Mouse (Mus musculus) G1E (cell line): Measurements from ENCODE around the gene Lhx2. TPM values are rescaled to one million over a fixed set of nuclear protein-coding genes. Genes with fewer than 3 reads are reported as not detected.
A peak's percentile ranks its signal among the peaks of the same experiment; 100 is the strongest.

Experiments used
- ATAC-seq: 2 replicates; pipeline ENCODE4 v1.8.0; 2016; ENCODE audit warnings: mild to moderate bottlenecking; ENCODE audit not compliant: insufficient number of reproducible peaks, poor library complexity, low FRiP score, severe bottlenecking; ENCODE audit errors: extremely low read depth
- DNase-seq: peaks from one replicate; pipeline ENCODE4 v3.0.0; 2012; ENCODE audit warnings: low spot score
- H3K27me3 ChIP-seq: 2 replicates; pipeline ENCODE4 v1.6.1; 2012; ENCODE audit warnings: mild to moderate bottlenecking, low read length, inconsistent platforms; ENCODE audit not compliant: insufficient read depth
- H3K36me3 ChIP-seq: replicated peaks from 2 replicates; pipeline ENCODE3; 2012; ENCODE audit warnings: mild to moderate bottlenecking, inconsistent platforms
- H3K4me1 ChIP-seq: 2 replicates; pipeline ENCODE4 v1.6.1; 2012; ENCODE audit warnings: low read depth, low read length, inconsistent platforms, mixed read lengths; ENCODE audit not compliant: insufficient read depth
- H3K4me3 ChIP-seq: 2 replicates; pipeline ENCODE4 v1.5.1; 2012; ENCODE audit warnings: low read depth, mild to moderate bottlenecking, inconsistent platforms, low read length, moderate library complexity, mixed read lengths
- H3K9me3 ChIP-seq: replicated peaks from 2 replicates; pipeline ENCODE4 v1.6.1; 2012; ENCODE audit warnings: inconsistent platforms
- CTCF ChIP-seq: IDR thresholded peaks from 2 replicates; pipeline ENCODE4 v1.5.1; 2012; ENCODE audit warnings: low read depth, low read length, inconsistent platforms, mixed read lengths
- GATA1 ChIP-seq: IDR thresholded peaks from 2 replicates; pipeline ENCODE4 v1.6.1; 2012; ENCODE audit warnings: borderline replicate concordance, low read length, inconsistent platforms, mixed read lengths
- GATA2 ChIP-seq: IDR thresholded peaks from 2 replicates; pipeline ENCODE4 v1.6.1; 2012; ENCODE audit warnings: low read depth, low read length, inconsistent platforms, borderline replicate concordance
- POLR2AphosphoS5 ChIP-seq: IDR thresholded peaks from 2 replicates; pipeline ENCODE4 v1.6.1; 2012; ENCODE audit warnings: low read depth, low read length, inconsistent platforms; ENCODE audit not compliant: insufficient replicate concordance
- TAL1 ChIP-seq: conservative IDR thresholded peaks from 2 replicates; pipeline ENCODE4 v1.6.1; 2012; ENCODE audit warnings: low read depth, low read length, inconsistent platforms, mixed read lengths
- polyA plus RNA-seq: library from polyadenylated mRNA; stranded (reverse); fragments of >175 nt; gene quantifications from 2 replicates; pipeline ENCODE4 v1.2.3, GENCODE M21; 2012
- total RNA-seq, 2 experiments: library from RNA; stranded (forward) in 1 of 2; stranded (reverse) in 1 of 2; fragments of 200-1000 nt in 1 of 2; fragments of >200 nt in 1 of 2; fragmentation: Nextera tagmentation in 1 of 2; gene quantifications; 2 replicates each; pipeline ENCODE4 v1.2.3; 2014 to 2017

Lhx2 gene
- total and polyA plus RNA-seq, 3 experiments: 0.05 TPM; not detected in 1

DNA sequence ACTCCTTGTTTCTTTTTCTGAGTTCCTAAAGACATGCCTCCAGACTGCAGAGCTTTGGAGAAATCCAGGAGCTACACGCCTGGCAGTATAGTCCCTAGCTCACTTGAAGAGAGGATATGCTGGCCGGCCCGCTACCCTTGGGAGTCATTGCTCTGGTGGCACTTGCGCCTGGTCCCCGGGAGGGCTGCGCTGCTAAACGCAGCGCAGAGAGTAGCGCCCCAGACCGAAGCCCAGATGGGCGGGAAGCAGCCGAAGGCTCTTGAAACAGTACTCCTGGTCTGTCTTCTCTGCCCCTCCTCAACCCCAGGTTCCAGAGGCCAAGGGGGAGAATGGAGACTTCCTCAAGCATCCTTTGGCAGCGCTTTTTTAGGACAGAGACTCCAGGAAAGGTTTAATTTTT lies 11.3 kb downstream of the Lhx2 start:
- Histone ChIP-seq H3K27me3 (peaks cover 99% of the 10 kb centered on the region), H3K4me1 (peaks cover 48% of the 10 kb centered on the region), H3K4me3 (no peak overlapping the region; the same call in 1 of the 2 replicates), H3K9me3 (peaks cover 21% of the 10 kb centered on the region), H3K36me3 (no peaks in the 10 kb centered on the region)
- DNase-seq: no peak
- ATAC-seq: no peak
- TF ChIP-seq POLR2AphosphoS5 (no peak), CTCF (no peak), GATA2 (no peak), TAL1 (no peak), GATA1 (no peak)

DNA sequence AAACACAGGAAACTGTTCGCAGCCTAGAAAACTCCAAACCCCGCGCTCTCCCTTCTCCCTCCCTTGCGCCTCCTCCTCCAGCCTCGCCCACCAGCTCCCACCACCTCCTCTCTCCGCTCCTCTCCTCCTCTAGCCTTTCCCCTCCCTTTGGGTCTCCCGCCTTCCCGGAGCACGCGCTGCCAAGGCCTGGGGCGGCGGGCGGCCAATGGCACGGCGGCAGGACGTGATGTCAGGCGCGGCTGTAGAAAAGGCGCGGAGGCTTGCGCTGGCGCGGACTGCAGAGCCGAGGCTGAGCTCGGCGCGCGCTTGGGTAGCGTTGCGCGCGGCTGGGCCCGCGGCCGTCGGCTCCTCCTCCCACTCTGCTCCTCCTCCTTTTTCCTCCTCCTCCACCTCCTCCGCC lies 11.7 kb downstream of the Lhx2 start:
- Histone ChIP-seq H3K4me1 (peaks cover 48% of the 10 kb centered on the region), H3K9me3 (peaks cover 21% of the 10 kb centered on the region), H3K27me3 (peaks cover 99% of the 10 kb centered on the region), H3K4me3 (peak overlapping the region; percentile 60; the same call in 1 of the 2 replicates), H3K36me3 (no peaks in the 10 kb centered on the region)
- peak; percentile 15; the same call in 1 of the 2 replicates for ATAC-seq
- DNase-seq: no peak
- TF ChIP-seq TAL1 (no peak), GATA1 (no peak), GATA2 (no peak), CTCF (no peak), POLR2AphosphoS5 (no peak)

DNA sequence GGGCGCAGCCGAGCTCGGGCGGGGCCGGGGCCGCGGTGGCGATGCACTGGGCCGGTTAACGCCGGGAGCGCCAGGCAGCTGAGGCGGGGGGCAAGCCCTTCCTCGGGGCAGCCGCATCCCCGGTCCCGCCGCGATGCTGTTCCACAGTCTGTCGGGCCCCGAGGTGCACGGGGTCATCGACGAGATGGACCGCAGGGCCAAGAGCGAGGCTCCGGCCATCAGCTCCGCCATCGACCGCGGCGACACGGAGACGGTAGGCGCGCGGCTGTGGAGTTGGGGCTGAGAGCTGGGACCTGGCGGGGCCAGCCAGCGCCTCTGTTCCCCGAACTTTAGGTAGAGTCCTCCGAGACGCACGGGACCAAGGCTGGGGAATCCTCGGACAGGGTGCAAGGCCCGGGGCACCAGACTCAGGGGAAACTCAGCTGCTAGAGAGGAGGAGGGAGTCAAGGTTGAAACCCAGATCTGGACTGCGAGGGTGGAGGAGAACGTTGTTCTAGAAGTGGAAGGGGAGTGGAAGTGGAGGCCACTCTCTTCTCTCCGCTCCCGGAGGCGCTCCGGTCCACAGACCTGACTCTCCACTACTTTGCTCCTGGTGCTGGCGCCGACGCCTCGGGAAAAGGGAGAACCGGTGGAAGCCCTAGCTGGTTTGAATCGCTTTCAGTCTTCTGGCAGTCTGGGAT lies 12.7 kb downstream of the Lhx2 start:
- no peaks in the 10 kb centered on the region for H3K36me3 ChIP-seq
- peaks cover 23% of the 10 kb centered on the region for H3K9me3 ChIP-seq
- TF ChIP-seq TAL1: no peak
- no peak for TF ChIP-seq GATA1
- TF ChIP-seq CTCF: no peak
- no peak for TF ChIP-seq GATA2
- TF ChIP-seq POLR2AphosphoS5: no peak
- peaks cover 48% of the 10 kb centered on the region for H3K4me1 ChIP-seq
- DNase-seq: no peak
- no peak for ATAC-seq
- peak overlapping the region; percentile 18; the same call in 1 of the 2 replicates for H3K4me3 ChIP-seq
- H3K27me3 ChIP-seq: peaks cover 99% of the 10 kb centered on the region

DNA sequence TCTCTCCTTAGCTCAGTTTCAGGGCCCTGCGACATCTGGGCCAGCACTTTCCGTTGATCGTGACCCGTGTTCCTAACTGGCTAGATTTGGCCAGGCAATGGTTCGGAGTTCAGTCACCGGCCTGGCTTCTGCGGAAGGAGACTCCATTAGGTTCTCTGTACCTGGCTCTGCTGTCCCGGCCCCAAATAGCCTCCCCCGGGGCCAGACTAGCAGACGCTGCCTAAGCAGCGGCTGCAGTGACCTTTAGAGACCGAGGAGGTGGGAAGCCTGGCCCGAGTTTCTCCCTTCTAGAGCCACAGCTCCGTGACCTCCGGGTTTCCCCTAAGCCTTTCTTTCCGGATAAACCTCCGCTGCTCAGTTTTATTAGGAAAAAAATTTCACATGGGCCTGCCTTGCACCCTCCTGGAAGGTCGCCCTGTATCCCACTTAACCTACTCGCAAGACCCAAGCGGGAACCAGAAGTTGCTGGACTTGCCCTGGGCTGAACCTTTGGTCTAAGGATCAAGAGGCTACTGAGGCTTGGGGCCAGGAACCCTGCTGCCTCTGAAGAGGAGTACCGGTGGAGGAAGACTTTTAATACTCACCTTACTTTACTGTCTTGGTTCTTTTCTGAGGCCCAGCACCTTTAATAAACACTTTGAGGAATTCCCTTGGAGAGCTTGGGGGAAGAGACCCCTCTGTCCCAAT lies 13.4 kb downstream of the Lhx2 start:
- TF ChIP-seq GATA2 (no peak), GATA1 (no peak), POLR2AphosphoS5 (no peak), CTCF (no peak), TAL1 (no peak)
- H3K4me3 ChIP-seq: no peak overlapping the region
- peaks cover 99% of the 10 kb centered on the region for H3K27me3 ChIP-seq
- peaks cover 48% of the 10 kb centered on the region for H3K4me1 ChIP-seq
- no peak for ATAC-seq
- no peaks in the 10 kb centered on the region for H3K36me3 ChIP-seq
- DNase-seq: no peak
- peaks cover 24% of the 10 kb centered on the region for H3K9me3 ChIP-seq

DNA sequence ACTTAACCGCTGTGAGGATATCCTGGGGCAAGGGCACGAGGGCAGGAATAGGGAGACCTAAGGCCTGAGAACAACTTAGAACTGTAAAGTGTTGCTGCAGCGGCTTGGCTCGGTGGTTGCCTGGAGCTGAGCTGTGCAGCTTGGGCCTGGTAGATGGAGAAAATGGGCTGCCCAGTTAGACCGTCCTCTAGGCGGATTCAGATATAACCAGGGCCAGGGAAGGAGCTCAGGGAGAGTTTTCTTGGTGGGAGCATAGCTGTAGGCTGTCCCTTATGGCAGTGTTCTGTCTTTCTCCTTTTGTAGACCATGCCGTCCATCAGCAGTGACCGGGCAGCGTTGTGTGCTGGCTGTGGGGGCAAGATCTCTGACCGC lies 13.9 kb downstream of the Lhx2 start:
- no peak overlapping the region for H3K4me3 ChIP-seq
- DNase-seq (no peak), ATAC-seq (no peak)
- H3K9me3 ChIP-seq: peaks cover 24% of the 10 kb centered on the region
- peaks cover 43% of the 10 kb centered on the region for H3K4me1 ChIP-seq
- H3K36me3 ChIP-seq: no peaks in the 10 kb centered on the region
- TF ChIP-seq GATA2 (no peak), CTCF (no peak), TAL1 (no peak), GATA1 (no peak), POLR2AphosphoS5 (no peak)
- peaks cover 99% of the 10 kb centered on the region for H3K27me3 ChIP-seq

DNA sequence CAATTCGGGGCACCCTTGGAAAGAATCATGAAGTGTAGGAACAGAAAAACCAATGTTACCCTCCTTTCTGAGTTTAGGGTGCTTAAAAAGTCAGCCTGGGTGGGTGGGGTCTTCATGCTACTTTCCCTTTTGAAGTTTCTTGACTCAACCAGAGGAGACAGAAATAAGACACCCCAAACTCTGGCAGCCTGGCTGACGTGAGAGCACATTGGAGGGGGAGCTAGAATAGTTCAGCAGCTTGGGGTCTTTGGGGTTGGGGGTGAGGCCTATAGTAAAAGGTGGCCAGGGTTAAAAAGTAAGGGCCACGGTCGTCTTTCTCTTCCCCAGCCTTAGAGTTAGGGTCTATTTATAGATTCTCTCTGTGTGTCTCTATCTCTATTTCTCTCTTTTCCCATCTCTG lies 14.6 kb downstream of the Lhx2 start:
- ATAC-seq (no peak), DNase-seq (no peak)
- H3K4me3 ChIP-seq: no peak overlapping the region
- H3K36me3 ChIP-seq: no peaks in the 10 kb centered on the region
- peaks cover 24% of the 10 kb centered on the region for H3K9me3 ChIP-seq
- peaks cover 37% of the 10 kb centered on the region for H3K4me1 ChIP-seq
- TF ChIP-seq CTCF (no peak), GATA1 (no peak), TAL1 (no peak), POLR2AphosphoS5 (no peak), GATA2 (no peak)
- peaks cover 98% of the 10 kb centered on the region for H3K27me3 ChIP-seq
